Mouse (Mus musculus) CD4-positive helper T cell, adult 2 months (primary cell): Measurements from ENCODE around the gene Pcdh7.
"Not testable (repeated sequence)": the region's sequence is repeated elsewhere in the genome, so short reads cannot be mapped to it uniquely, and the experiment has no call there.

Experiments used
- DNase-seq: peaks from one replicate; pipeline ENCODE4 v3.0.0-alpha.2; 2012; ENCODE audit warnings: low read depth, missing footprints, low spot score

The Pcdh7 gene

DNA sequence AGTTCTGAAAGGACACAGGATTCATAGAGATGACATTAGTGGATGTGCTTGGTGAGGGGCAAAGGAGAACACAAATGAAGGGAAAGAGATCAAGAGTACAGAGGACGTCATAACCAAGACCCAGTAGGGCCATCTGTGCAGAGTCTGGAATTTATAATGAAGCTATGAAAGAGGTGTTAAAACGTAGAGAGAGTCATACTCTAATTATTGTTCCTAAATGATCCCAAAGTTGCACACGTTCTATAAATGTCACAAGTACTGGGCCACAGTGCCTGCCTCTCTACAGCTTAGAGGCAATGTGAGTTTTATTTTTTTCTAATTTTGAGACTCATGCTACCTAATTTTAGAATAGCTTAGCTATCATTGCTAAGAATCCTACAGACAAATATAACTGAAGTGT, 400.1 kb downstream of the Pcdh7 start:
- DNase-seq = no peak

- DNase-seq = no peak
These were observed 401.3 kb downstream of the Pcdh7 start for GRCm38 (mm10) chr5:58118930-58119611.

- DNase-seq = no peak
These were observed 426.1 kb downstream of the Pcdh7 start for GRCm38 (mm10) chr5:58143897-58144296.

DNA sequence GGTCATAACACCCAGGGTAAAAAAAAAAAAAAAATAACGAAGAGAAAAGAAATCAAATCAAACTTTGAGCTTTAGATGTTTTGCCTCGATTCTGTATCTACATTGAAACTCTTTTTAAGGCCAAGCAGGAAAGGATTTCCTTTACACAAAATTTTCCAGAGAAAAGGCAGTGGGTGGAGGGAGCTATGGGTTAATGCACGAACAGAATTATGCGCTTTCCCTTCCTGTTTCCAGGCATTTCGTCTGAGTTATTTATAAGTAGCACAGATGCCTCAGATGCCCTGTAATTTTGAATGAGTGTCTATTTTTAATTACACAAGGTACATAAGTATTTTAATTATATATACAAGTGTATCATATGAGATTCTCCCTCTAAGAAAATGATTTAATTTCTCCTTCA, 436.2 kb downstream of the Pcdh7 start:
- no peak for DNase-seq

- DNase-seq = no peak
These were observed 454.5 kb downstream of the Pcdh7 start for GRCm38 (mm10) chr5:58172218-58172617.

GRCm38 (mm10) chr5:58174335-58174734, 456.6 kb downstream of the Pcdh7 start:
- DNase-seq = not testable (repeated sequence)

GRCm38 (mm10) chr5:58175532-58175931, 457.8 kb downstream of the Pcdh7 start:
- DNase-seq = no peak
